Mouse (Mus musculus) liver, postnatal 0 days (tissue): ENCODE measurements around the gene Ikzf2.

Experiments
- CTCF ChIP-seq: sonication (generic); IDR thresholded peaks from 2 replicates; pipeline ENCODE4 v1.5.1; 2016; ENCODE audit warnings: antibody characterized with exemption, low read depth
- EP300 ChIP-seq: IDR thresholded peaks from 2 replicates; pipeline ENCODE4 v1.6.1; 2016; ENCODE audit warnings: antibody characterized with exemption, low read depth, mild to moderate bottlenecking

DNA sequence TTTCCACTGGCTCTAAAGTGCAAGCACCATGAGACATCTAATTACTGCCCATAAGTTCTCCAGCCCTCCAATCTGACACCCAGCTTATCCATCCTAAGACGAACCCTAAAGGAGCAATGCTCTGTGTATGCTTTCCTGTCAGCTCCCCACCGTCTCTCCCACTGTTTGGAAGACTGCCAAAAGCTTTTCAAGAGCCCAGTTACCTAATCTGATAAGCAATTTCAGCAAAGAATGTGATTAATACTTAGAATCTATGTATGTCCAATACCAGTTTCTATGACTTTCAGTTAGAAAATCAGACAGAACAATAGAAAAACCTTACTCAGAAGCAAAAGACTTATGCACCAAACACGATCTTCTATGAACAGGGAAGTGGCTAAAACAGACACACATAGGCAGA lies 82.8 kb downstream of the Ikzf2 start:
- TF ChIP-seq CTCF (no peak), EP300 (no peak)
